Mouse (Mus musculus) MEL-GATA-1-ER (cell line): ENCODE results near the gene Vars2.

Experiments used
- DNase-seq: peaks from one replicate; pipeline ENCODE4 v3.0.0-alpha.2; 2012; ENCODE audit warnings: low read depth; ENCODE audit errors: extremely low read depth

The Vars2 gene

GRCm38 (mm10) chr17:35693906-35694305 lies 26.5 kb upstream of the Vars2 start:
- no peak for DNase-seq

- DNase-seq: no peak
Measured at GRCm38 (mm10) chr17:35692368-35692767, 25.0 kb upstream of the Vars2 start.

- DNase-seq: no peak
Measured at GRCm38 (mm10) chr17:35691811-35692210, 24.4 kb upstream of the Vars2 start.

- no peak for DNase-seq
Measured at GRCm38 (mm10) chr17:35689936-35690645, 22.7 kb upstream of the Vars2 start.

GRCm38 (mm10) chr17:35688347-35689175 lies 21.2 kb upstream of the Vars2 start:
- DNase-seq: no peak

- DNase-seq: no peak
Measured at GRCm38 (mm10) chr17:35685061-35685460, 17.7 kb upstream of the Vars2 start.

- no peak for DNase-seq
Measured at GRCm38 (mm10) chr17:35681986-35682385, 14.6 kb upstream of the Vars2 start.

- no peak for DNase-seq
Measured at GRCm38 (mm10) chr17:35680591-35680990, 13.2 kb upstream of the Vars2 start.

GRCm38 (mm10) chr17:35673416-35674035 lies 6.1 kb upstream of the Vars2 start, which contains the start of gene Gtf2h4:
TSS of gene Gtf2h4 (minus strand) at chr17:35673739.
- peak; percentile 98 for DNase-seq

- no peak for DNase-seq
Measured at GRCm38 (mm10) chr17:35672527-35672926, 5.1 kb upstream of the Vars2 start.

- no peak for DNase-seq
Measured at GRCm38 (mm10) chr17:35671846-35672245, 4.5 kb upstream of the Vars2 start.

GRCm38 (mm10) chr17:35669731-35670130 lies 2.3 kb upstream of the Vars2 start:
- no peak for DNase-seq

- peak; percentile 27 for DNase-seq
Measured at GRCm38 (mm10) chr17:35666851-35667256, 538 bp downstream of the Vars2 start.

- peak; percentile 73 for DNase-seq
Measured at GRCm38 (mm10) chr17:35665957-35666515, 1.4 kb downstream of the Vars2 start.

- DNase-seq: no peak
Measured at GRCm38 (mm10) chr17:35653086-35653485, 14.3 kb downstream of the Vars2 start.

GRCm38 (mm10) chr17:35649429-35649828 lies 18.0 kb downstream of the Vars2 start:
- no peak for DNase-seq

GRCm38 (mm10) chr17:35643609-35644236 lies 23.7 kb downstream of the Vars2 start, which contains the start of gene Mucl3:
TSS of gene Mucl3 (minus strand) at chr17:35643695.
- DNase-seq: no peak

- no peak for DNase-seq
Measured at GRCm38 (mm10) chr17:35639352-35639751, 28.0 kb downstream of the Vars2 start.

GRCm38 (mm10) chr17:35638475-35639190 lies 28.8 kb downstream of the Vars2 start:
- DNase-seq: peak; percentile 97

- peak; percentile 56 for DNase-seq
Measured at GRCm38 (mm10) chr17:35636363-35636762, 31.0 kb downstream of the Vars2 start.
